Mouse (Mus musculus) lung, postnatal 4 days (tissue): ENCODE data around the gene Gpr39.
A peak's percentile ranks its signal among the peaks of the same experiment; 100 is the strongest.
"Not testable (repeated sequence)": the region's sequence is repeated elsewhere in the genome, so short reads cannot be mapped to it uniquely, and the experiment has no call there.

ENCODE experiments used
- DNase-seq, 2 experiments: peaks; one replicate each; pipeline ENCODE4 v3.0.0; 2021

Gpr39 gene

GRCm38 (mm10) chr1:125676790-125677273 is at the start of gene Gpr39:
TSS of gene Gpr39 (plus strand) at chr1:125676995.
- peak; percentile 74 to 81 for DNase-seq

DNA sequence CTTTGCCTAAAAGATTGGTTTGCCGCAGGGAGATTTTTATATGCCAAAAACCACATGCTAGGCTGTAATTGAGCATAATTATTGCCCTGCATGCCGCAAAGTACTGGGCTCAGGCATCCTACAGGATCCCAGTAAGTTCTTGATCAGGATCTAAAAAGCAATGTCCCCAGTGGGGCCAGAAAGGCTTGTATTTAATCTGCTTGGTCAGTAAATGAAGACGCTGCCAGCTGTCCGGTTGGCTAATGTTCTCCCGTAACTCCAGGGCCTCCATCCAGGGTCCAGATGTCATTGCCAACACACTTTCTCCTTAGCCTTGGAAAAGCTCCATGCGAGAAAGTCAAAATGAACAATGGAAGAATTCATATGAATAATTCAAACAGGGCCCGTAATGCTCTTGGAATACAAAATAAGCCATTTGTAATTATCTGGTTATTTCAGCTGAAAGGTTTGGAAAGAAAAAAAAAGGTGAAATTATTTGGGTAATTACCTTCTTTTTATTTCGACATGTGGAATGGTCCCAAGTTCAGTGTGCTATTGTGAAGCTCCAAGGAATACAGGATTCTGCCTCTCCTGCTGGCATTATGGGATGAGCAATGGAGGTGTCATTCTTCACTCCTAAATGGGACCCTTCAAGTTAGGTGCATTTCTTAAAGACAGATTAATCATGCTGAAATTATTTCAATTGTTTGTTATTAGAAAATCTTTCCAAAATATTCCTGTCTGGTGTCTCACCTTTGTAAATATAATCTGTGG is 37.1 kb upstream of the Gpr39 start:
- no peak for DNase-seq

DNA sequence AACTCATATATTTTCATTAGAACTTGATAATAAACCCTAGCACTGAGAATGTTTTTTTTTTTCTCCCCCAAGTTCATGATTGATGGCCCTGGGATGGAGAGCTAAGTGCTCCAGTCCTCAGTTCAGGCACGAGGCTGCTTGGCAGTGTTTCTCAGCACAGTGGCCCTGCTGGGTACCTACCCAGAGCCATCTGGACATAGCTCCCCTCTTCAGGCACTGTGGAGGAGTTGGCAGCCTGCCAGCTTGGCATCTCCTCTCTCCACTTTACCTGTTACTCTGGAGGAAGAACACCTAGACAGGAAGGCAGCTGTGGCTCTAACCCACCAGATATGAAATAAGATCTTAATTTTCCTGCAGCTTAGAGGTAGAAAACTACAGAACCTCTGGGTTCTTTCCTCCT is 33.2 kb upstream of the Gpr39 start:
- no peak for DNase-seq

GRCm38 (mm10) chr1:125646816-125647215 is 30.0 kb upstream of the Gpr39 start:
- DNase-seq, result not testable (repeated sequence)

GRCm38 (mm10) chr1:125648011-125648410 is 28.8 kb upstream of the Gpr39 start:
- DNase-seq, result no peak

DNA sequence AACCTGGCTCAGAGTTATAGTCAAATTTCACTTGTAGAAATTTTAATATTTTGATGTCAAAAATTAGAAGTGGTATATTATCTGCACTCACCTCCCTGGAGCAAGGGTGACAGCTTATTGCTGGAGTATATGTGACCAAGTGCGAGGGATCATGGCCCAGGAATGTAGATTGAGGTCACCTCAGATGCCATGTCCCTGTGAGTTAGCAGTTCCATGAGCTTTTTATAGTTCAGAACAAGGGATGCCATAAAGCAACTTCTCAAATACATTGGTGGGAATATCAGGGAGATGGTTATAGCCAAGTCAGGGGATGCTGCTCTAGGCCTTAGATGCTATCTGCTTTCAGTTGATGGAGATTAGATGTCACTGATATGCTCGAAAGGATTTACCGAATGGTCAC is 27.7 kb upstream of the Gpr39 start:
- no peak for DNase-seq

GRCm38 (mm10) chr1:125652836-125653594 is 23.8 kb upstream of the Gpr39 start:
- DNase-seq, result no peak

- no peak for DNase-seq
These were observed 19.4 kb upstream of the Gpr39 start for GRCm38 (mm10) chr1:125657416-125657815.

- DNase-seq, result no peak
These were observed 16.6 kb upstream of the Gpr39 start for GRCm38 (mm10) chr1:125660151-125660550.

- DNase-seq, result no peak
These were observed 15.9 kb upstream of the Gpr39 start for GRCm38 (mm10) chr1:125660901-125661300.

DNA sequence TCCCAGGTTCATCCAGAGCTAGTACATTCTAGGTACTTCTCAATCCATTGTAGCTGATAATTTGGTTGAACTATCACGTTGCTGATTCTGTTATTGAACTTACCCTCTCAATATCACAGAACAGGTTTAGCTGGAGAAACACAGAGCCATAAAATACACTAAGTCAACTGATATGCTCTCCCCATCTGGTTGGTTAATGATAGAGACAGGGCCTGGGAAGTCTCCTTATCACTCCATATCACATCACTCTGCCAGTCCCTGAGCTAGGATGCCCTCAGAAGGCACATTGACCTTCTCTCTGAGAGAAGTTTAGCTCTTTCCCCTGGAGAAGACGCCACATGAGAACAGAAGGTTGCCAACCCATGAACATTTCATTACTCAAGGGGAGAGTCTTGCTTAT is 14.7 kb upstream of the Gpr39 start:
- no peak for DNase-seq

DNA sequence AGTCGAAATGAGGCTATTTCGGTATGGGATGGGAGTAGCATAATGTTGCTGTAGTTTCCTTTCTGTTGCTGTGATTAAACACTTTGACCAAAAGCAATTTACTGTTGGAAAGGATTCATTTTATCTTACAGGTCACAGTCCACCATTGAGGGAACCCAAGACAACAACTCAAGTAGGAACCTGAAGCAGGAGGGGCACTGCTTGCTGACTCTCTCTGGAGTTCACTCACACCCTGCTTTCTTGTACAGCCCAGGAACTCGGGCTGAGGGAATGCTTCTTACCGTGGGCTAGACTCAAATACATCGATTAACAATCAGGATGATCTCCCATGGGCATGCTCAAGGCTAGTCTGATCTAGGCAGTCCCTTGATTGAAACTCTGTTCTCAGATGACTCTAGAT is 14.1 kb upstream of the Gpr39 start:
- DNase-seq, result no peak

GRCm38 (mm10) chr1:125663104-125663503 is 13.7 kb upstream of the Gpr39 start:
- DNase-seq, result peak; percentile 46 to 67

DNA sequence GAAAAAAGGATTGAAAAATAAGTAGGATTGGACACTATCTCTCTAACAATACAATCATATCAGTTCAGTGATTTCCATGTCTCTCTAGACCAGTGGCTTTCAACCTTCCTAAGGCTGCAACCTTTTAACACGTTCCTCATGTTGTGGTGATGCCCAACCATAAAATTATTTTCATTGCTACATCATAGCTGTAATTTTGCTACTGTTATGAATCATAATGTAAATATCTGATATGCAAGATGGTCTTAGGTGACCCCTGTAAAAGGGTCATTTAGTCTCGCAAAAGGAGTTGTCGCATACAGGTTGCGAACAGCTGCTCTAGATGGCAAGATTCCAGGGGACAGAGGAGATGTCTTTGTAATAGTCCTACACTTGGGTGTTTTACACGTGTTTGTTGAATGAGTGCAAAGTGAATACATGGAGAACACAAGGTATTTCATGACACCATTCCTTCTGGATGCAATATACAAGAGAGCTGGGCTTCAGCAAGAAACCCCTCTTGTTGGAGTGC is 11.6 kb upstream of the Gpr39 start:
- no peak for DNase-seq

- DNase-seq, result peak in 1 of 2 experiments; percentile 9
These were observed 7.8 kb upstream of the Gpr39 start for GRCm38 (mm10) chr1:125669035-125669434.

DNA sequence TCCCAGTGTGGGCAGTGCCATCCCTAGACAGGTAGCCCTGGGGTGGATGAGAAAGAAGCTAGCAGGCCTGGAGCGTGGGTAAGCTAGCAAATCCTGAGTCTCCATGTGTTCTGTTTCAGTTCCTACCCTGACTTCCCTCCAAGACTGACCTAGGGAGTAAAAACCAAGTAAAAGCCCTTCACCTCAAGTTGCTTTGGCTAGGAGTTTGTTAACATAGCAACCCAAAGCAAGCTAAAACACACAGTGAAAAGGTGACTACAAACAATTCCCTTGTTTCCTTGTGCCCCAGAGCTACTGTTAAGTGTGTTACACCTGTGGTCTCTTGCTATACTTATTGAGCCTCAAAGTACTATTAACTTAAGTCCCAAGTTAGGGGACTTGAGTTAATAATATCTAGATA is 1.6 kb upstream of the Gpr39 start:
- no peak for DNase-seq

GRCm38 (mm10) chr1:125677286-125677685 is 491 bp downstream of the Gpr39 start:
- DNase-seq, result peak; percentile 32 to 50

DNA sequence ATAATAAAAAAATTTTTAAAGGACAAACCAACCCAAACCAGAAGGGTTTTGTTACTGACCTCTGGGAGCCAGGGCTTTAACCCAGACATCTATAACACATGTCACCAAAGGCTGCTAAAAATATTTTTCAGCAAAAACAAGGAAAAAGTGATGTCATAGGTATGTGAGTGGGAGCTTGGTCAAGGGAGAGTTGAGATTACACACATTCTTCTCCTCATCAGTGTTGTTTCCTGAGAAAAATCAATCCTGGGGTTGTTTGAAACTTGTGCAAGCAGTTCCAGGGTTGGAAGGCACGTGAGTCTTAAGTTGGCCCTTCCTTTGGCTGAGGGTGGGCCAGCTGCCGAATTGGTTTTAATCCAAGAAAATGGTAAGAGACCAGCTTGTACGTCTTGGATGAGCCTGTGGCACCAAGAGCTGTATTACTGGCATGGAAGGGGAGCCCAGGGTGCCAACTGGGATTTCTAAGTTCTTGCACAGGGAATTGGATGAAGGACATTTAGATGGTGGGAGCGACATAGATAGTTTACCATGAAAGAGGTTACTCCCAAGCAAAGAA is 2.8 kb downstream of the Gpr39 start:
- peak in 1 of 2 experiments; percentile 27 for DNase-seq

GRCm38 (mm10) chr1:125684423-125684822 is 7.6 kb downstream of the Gpr39 start:
- no peak for DNase-seq

DNA sequence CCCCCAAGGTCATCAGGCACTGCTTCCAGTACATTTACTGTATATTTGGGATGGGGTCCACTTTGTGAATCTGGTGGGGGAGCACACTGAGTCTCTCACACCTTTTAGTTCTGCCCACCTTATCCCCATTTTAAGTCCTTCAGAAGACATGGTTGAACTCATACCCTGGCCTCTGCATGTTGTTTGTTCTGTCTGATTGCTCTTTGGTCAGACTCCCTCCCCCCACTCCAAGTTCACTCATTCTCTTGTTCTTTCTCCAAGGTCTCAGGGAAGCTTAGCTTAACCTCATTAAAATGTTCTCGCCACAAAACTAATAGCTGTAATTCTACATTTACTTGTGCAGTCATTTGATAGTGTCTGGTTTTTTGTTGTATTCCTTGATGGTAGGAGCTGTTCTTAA is 8.5 kb downstream of the Gpr39 start:
- no peak for DNase-seq

- peak; percentile 32 to 39 for DNase-seq
These were observed 11.1 kb downstream of the Gpr39 start for GRCm38 (mm10) chr1:125687701-125688420.

DNA sequence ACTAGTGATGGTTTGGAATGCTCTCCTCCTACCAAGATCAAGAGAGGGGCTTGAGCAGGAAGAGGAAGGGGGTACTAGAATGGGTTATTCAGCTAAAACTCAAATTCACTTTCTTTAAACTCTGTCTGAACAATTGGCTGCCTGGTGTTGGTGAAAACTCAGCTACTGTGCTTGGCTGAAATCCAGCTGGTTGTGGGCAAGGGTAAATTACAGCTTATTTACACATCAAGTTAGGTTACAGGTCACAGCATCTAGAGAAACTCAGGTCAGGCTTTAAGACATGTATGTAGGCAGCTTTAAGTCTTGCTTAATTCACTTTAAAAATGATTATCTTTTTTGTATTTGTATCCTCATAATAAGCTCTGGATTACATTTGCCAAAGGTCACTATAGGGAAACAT is 16.7 kb downstream of the Gpr39 start:
- DNase-seq, result no peak

DNA sequence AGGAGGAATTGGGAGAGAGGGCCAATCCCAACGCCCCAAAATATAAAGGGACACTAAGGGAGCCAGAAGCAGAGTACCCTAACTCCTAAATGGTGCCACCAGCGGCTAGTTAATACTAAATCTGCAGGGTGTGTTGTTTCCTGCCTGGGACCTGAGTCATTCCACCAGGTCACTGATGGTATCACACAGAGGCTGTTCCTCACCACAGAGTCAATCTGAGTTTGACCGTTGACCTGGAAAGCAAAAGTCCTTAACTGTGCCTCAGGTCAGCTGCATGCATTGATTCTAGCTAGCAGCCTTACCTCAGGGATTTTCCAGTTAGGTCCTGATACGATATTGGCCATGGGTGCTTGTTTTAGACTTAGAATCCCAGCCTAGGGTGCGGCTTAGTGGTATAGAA is 17.5 kb downstream of the Gpr39 start:
- DNase-seq, result no peak
